Mouse (Mus musculus) myocyte (in vitro differentiated cells): Measurements from ENCODE around the gene Mapk13.

ENCODE experiments used
- MAX ChIP-seq: IDR thresholded peaks from one replicate; pipeline ENCODE4 v1.6.1; 2011; ENCODE audit warnings: low read depth, mild to moderate bottlenecking, control low read depth
- MYOG ChIP-seq, 3 experiments: IDR thresholded peaks; one replicate each; pipeline ENCODE4 v1.6.1; 2011; ENCODE audit warnings: control low read depth in 2 of 3, low read depth in 2 of 3, mild to moderate bottlenecking in 2 of 3; ENCODE audit not compliant: insufficient read length in 2 of 3, control insufficient read depth in 1 of 3, insufficient read depth in 1 of 3
- POLR2A ChIP-seq: IDR thresholded peaks from one replicate; pipeline ENCODE4 v1.6.1; 2011; ENCODE audit warnings: low read depth, mild to moderate bottlenecking, control low read depth, moderate library complexity; ENCODE audit not compliant: insufficient read length
- POLR2AphosphoS2 ChIP-seq: IDR thresholded peaks from one replicate; pipeline ENCODE4 v1.6.1; 2011; ENCODE audit warnings: low read depth, control low read depth; ENCODE audit not compliant: insufficient read length
- TCF12 ChIP-seq: IDR thresholded peaks from one replicate; pipeline ENCODE4 v1.6.1; 2011; ENCODE audit warnings: mild to moderate bottlenecking, control low read depth; ENCODE audit not compliant: poor library complexity, insufficient read depth, severe bottlenecking
- USF1 ChIP-seq: IDR thresholded peaks from one replicate; pipeline ENCODE4 v1.6.1; 2011; ENCODE audit warnings: low read depth, mild to moderate bottlenecking, control low read depth, moderate library complexity

DNA sequence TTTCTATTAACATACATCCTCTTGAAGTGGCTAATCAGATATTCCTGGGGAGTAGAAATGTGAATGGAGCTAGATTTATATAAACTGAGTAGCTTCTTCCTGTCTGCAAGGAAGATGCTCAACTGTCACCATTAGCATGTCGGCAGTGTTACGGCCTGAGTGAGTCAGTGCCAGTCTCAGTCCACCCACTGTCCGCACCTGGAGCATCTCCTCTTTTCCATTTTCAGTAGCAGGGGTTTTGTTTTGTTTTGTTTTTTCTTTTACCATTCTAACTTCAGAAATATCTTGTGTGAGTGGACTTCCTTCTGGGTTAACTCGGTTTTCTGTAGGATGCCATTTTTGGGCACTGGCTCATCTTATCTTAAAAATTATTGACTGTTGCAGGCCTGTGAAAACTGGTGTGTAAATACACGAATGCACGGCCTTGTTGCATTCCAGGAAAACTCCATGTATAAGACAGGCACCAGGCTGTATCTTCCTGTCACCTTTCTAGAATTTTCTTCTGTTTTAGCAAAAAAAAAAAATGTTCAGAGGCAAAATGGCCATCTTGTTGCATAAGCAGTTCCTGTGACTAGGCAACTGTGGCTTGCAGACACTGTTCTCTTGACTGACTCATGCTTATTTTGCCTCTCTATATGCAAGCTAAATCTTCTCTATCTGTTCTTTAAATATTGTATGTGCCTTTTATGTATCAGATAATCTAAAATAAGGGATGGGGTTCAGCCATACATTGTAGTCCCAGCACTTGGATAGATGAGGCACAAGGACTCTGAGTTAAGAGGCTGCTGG is 33.6 kb upstream of the Mapk13 start:
- TF ChIP-seq MAX (no peak), MYOG (IDR thresholded peaks at IDR 0.05; ENCODE audit: control insufficient read depth in 1 of 3, insufficient read depth in 1 of 3, insufficient read length in 2 of 3, low read depth in 2 of 3) (no peak), POLR2A (no peak), USF1 (no peak), POLR2AphosphoS2 (no peak), TCF12 (no peak)
